Mouse (Mus musculus) bone marrow, adult 2 months (tissue): ENCODE measurements around the gene Aff3.

Source experiments
- CTCF ChIP-seq: fragments of 200-500 bp; IDR thresholded peaks from 2 replicates; pipeline ENCODE4 v1.5.1; 2011; ENCODE audit warnings: low read length, control low read depth; ENCODE audit not compliant: control insufficient read depth, insufficient read depth
- POLR2A ChIP-seq: fragments of 200-500 bp; IDR thresholded peaks from 2 replicates; pipeline ENCODE4 v1.6.1; 2011; ENCODE audit warnings: low read depth, mild to moderate bottlenecking, control low read depth, low read length, borderline replicate concordance; ENCODE audit not compliant: control insufficient read depth

- TF ChIP-seq POLR2A (no peak), CTCF (no peak)
Measured at GRCm38 (mm10) chr1:38291497-38291896, 373.3 kb downstream of the Aff3 start.
